Mouse (Mus musculus) kidney, adult 2 months (tissue): ENCODE data around the gene Anks1. TPM values are rescaled to one million over a fixed set of nuclear protein-coding genes. Genes with fewer than 3 reads are reported as not detected.

Source experiments
- DNase-seq: peaks from one replicate; pipeline ENCODE4 v3.0.0; 2021
- H3K27ac ChIP-seq: fragments of 200-500 bp; 2 replicates; pipeline ENCODE4 v1.5.1; 2012; ENCODE audit warnings: low read depth, low read length, control low read depth, inconsistent platforms; ENCODE audit not compliant: insufficient read depth
- H3K27me3 ChIP-seq: fragments of 200-500 bp; replicated peaks from 2 replicates; pipeline ENCODE4 v1.6.1; 2012; ENCODE audit warnings: mild to moderate bottlenecking, moderate library complexity, low read length, inconsistent platforms; ENCODE audit not compliant: control insufficient read depth, insufficient read depth
- H3K36me3 ChIP-seq: fragments of 200-500 bp; 2 replicates; pipeline ENCODE4 v1.6.1; 2012; ENCODE audit warnings: mild to moderate bottlenecking, moderate library complexity, low read length, inconsistent platforms; ENCODE audit not compliant: control insufficient read depth, insufficient read depth
- H3K4me1 ChIP-seq: fragments of 200-500 bp; 2 replicates; pipeline ENCODE4 v1.6.1; 2011; ENCODE audit warnings: low read length; ENCODE audit not compliant: control insufficient read depth, insufficient read depth
- H3K4me3 ChIP-seq: fragments of 200-500 bp; 2 replicates; pipeline ENCODE4 v1.5.1; 2011; ENCODE audit warnings: mild to moderate bottlenecking, low read depth, low read length, control low read depth; ENCODE audit not compliant: insufficient read depth
- CTCF ChIP-seq: fragments of 200-500 bp; conservative IDR thresholded peaks from 2 replicates; pipeline ENCODE4 v1.5.1; 2011; ENCODE audit warnings: low read depth, mild to moderate bottlenecking, control low read depth, low read length, moderate library complexity, mixed read lengths; ENCODE audit not compliant: insufficient read depth, insufficient read length
- POLR2A ChIP-seq: fragments of 200-500 bp; IDR thresholded peaks from one replicate; pipeline ENCODE4 v1.6.1; 2011; ENCODE audit warnings: low read depth, low read length, control low read depth
- WGBS: fragments of 180-500 bp; shearing (Covaris S2); methylation state at CpG from one replicate; pipeline ENCODE4 v1.1.7; 2018; 5-methylcytosine and 5-hydroxymethylcytosine counted together
- polyA plus RNA-seq: library from polyadenylated mRNA; depleted of rRNA; stranded (reverse); fragments of >200 nt; gene quantifications from 2 replicates; pipeline ENCODE4 v1.2.3, GENCODE M21; 2012

The Anks1 gene
- polyA plus RNA-seq, 1 experiment, result 36.7 TPM

DNA sequence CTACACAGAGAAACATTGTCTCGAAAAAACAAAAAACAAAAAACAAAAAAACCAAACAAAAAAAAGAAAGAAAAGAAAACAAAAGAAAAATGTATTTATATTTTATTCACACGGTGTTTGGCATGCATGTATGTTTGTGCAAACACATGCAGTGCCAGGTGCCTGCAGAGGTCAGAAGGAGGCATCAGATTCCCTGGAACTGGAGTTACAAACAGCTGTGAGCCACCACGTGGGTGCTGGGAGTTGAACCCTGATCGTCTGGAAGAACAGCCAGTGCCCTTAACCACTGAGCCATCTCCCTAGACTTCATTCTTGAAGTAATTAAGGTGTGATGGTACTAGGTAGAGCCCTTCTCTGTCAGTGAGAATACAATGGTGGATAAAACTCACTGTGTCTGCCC lies 57.0 kb downstream of the Anks1 start:
- peak; percentile 48 for DNase-seq
- Histone ChIP-seq H3K27ac (no peak overlapping the region), H3K27me3 (no peaks in the 10 kb centered on the region), H3K4me1 (peaks cover 49% of the 10 kb centered on the region), H3K4me3 (no peak overlapping the region), H3K36me3 (no peaks in the 10 kb centered on the region)
- TF ChIP-seq CTCF (no peak), POLR2A (no peak)
- 43% methylated on average over 4 of the region's 4 CpGs for WGBS

DNA sequence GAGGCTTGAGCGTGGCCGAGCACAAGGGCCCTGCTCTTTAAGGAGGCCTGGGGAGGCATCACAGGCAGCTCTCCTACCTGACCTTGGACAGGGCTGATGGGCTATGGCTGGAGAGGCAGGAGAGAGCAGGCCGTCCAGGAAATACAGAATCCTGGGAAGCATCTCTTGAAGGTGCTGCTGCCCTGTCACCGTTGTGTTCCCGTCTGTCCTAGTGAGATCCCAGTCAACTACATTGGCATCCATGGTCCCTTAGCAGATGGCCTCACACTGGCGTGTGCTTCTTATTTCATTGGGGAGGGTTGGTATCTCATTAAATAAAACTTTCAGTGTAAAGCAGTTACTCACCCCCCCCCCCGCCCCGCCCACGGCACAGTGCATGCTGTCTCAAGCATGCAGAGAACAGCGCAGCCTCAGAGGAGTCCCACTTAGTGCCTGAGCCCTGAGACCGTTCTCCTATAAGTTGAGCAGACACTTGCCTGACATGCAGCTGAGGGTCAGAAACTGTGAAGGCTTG lies 57.5 kb downstream of the Anks1 start:
- no peak for DNase-seq
- no peak overlapping the region for H3K27ac ChIP-seq
- H3K36me3 ChIP-seq, result no peaks in the 10 kb centered on the region
- no peak overlapping the region for H3K4me3 ChIP-seq
- TF ChIP-seq POLR2A, result no peak
- TF ChIP-seq CTCF, result no peak
- peaks cover 53% of the 10 kb centered on the region for H3K4me1 ChIP-seq
- 89% methylated on average over 11 of the region's 11 CpGs for WGBS
- no peaks in the 10 kb centered on the region for H3K27me3 ChIP-seq

DNA sequence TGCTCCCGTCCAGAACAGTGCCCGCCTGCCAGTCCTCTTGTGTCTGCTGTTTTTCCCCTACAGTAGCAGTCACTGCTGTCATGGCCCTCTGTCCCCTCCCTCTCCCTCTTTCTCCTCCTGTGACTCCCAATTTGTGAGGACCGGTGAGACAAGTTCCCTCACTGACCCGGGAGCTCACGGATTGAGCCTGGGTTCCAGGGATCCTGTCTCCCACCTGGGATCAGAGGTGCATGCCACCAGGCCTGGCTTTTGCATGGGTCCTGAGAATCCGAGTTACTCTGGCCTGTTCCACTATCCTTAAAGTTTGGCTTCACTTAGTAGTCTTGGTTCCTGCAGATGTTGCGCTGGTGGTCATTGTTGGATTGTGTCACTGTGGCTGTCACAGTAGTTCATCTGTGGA lies 58.4 kb downstream of the Anks1 start:
- H3K36me3 ChIP-seq, result no peaks in the 10 kb centered on the region
- TF ChIP-seq POLR2A (no peak), CTCF (no peak)
- DNase-seq, result no peak
- WGBS, result 86% methylated on average over 7 of the region's 7 CpGs
- no peak overlapping the region for H3K27ac ChIP-seq
- no peak overlapping the region for H3K4me3 ChIP-seq
- no peaks in the 10 kb centered on the region for H3K27me3 ChIP-seq
- peaks cover 52% of the 10 kb centered on the region for H3K4me1 ChIP-seq

- Histone ChIP-seq H3K4me3 (no peak overlapping the region), H3K27ac (0 out of 2 replicates have a peak overlapping the region, but pooled peaks have one; percentile 5), H3K36me3 (no peaks in the 10 kb centered on the region), H3K4me1 (peaks cover 49% of the 10 kb centered on the region), H3K27me3 (no peaks in the 10 kb centered on the region)
- 63% methylated on average over 9 of the region's 9 CpGs for WGBS
- DNase-seq, result no peak
- TF ChIP-seq CTCF, result no peak
- TF ChIP-seq POLR2A, result no peak
Measured at GRCm38 (mm10) chr17:27968033-27968750, 59.1 kb downstream of the Anks1 start.

DNA sequence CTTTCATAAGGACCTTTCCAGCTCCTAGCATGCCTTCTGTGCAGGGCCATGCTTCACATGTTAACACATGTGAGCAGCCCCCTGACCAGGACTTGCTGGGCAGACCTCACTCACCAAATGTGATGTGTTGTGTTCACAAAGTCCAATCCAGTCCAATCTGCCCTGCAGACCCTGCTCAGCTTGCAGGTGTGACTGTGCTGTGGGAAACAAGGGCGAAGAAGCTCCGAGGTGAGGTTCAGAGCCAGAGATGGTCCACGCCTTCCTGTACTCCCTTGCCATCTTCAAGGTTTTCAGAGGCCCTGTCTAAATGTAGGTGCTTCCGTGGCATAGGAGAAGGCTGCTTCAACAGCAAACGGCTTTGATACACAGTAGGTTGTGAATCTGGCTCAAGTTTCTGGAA lies 59.8 kb downstream of the Anks1 start:
- H3K36me3 ChIP-seq, result no peaks in the 10 kb centered on the region
- TF ChIP-seq CTCF (no peak), POLR2A (no peak)
- DNase-seq, result no peak
- H3K27ac ChIP-seq, result peak overlapping the region; percentile 83
- H3K4me3 ChIP-seq, result no peak overlapping the region
- 91% methylated on average over 5 of the region's 5 CpGs for whole genome bisulfite sequencing
- no peaks in the 10 kb centered on the region for H3K27me3 ChIP-seq
- peaks cover 42% of the 10 kb centered on the region for H3K4me1 ChIP-seq

- Histone ChIP-seq H3K4me3 (no peak overlapping the region), H3K27me3 (no peaks in the 10 kb centered on the region), H3K4me1 (peaks cover 39% of the 10 kb centered on the region), H3K36me3 (no peaks in the 10 kb centered on the region), H3K27ac (peak overlapping the region; percentile 83)
- DNase-seq, result peak; percentile 72
- whole genome bisulfite sequencing, result 67% methylated on average over 8 of the region's 8 CpGs
- TF ChIP-seq POLR2A (no peak), CTCF (peak; percentile 36; the same call in 1 of the 2 replicates)
Measured at GRCm38 (mm10) chr17:27969365-27969764, 60.3 kb downstream of the Anks1 start.

DNA sequence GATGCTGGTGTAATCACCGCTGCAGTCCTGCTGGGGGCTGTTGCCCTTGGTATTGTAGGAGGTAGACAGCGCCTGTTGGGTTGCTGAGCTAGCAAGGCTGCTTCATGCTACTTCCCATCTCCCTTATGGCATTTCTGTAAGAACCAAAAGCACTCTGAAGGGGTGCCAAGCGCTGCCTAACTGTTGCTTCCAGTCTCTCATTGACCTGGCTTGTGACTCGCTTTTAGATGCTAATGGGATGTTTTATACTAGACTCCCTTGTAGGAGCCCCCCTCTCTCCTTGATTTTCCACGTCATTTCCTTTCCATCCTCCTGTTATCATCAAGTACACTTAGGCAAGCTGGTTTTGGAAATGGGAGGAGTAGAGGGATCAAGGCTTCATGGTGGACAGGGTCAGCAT lies 60.8 kb downstream of the Anks1 start:
- Histone ChIP-seq H3K36me3 (no peaks in the 10 kb centered on the region), H3K27me3 (no peaks in the 10 kb centered on the region), H3K4me3 (no peak overlapping the region), H3K27ac (peak overlapping the region; percentile 83), H3K4me1 (peaks cover 34% of the 10 kb centered on the region)
- DNase-seq, result no peak
- no peak for TF ChIP-seq POLR2A
- no peak for TF ChIP-seq CTCF
- 74% methylated on average over 5 of the region's 5 CpGs for WGBS
